ENCODE assay signal across 29 mouse cellular contexts in the genomic region with DNA sequence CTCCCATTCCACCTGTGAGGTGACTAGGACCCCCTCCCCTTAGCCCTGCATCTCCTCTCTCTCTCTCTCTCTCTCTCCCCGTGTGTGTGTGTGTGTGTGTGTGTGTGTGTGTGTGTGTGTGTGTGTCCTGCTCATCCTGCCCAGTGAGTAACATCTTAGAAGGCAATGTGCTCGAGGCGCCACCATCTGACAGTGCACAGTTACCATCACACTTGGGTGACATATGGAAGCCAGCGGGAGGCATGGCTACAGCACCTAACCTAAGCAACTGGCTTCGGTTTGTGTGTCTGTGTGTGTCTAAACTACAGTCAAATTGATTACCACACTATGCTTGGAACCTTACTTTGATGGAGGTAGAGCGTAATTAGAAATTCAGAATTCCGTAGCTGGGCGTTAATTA.
DNase-seq lines count a peak whose midpoint lies in the region; ATAC-seq and TF ChIP-seq lines count a peak whose summit lies in the region.
"Had no signal": no experiment of that assay in that cellular context is flagged by ENCODE, and none has a peak within 500 bp of the region (broad histone marks: within the 10 kb centered on the region; RNA-seq: fewer than 3 reads in every experiment).

No protein-coding gene starts in this region.

- no peak overlapping the region for H3K4me3 ChIP-seq in layer of hippocampus, adult 2 months
- H3K4me3 ChIP-seq: embryonic facial prominence, embryonic 10.5 days; embryonic facial prominence, embryonic 15.5 days; forebrain, embryonic 13.5 days; gastrocnemius, adult 2 months; heart, adult 2 months; heart, embryonic 12.5 days; intestine, embryonic 15.5 days; limb, embryonic 12.5 days; midbrain, embryonic 13.5 days; neural tube, embryonic 15.5 days had no signal

- TF ChIP-seq CTCF in layer of hippocampus, adult 2 months (conservative IDR thresholded peaks at IDR 0.05), result no peak

- ATAC-seq in cerebellum, adult (ENCODE audit: insufficient number of reproducible peaks, low FRiP score, low TSS enrichment), result no peak
- ATAC-seq: forebrain, embryonic 13.5 days; hindbrain, postnatal 0 days; intestine, embryonic 15.5 days; liver, postnatal 0 days; midbrain, embryonic 13.5 days had no signal

- peak overlapping the region; percentile 48; the same call in 1 of the 2 replicates for H3K27ac ChIP-seq in layer of hippocampus, adult 2 months
- H3K27ac ChIP-seq: embryonic facial prominence, embryonic 10.5 days; embryonic facial prominence, embryonic 15.5 days; forebrain, embryonic 13.5 days; gastrocnemius, adult 2 months; heart, adult 2 months; hindbrain, postnatal 0 days; intestine, embryonic 15.5 days; kidney, postnatal 0 days; limb, embryonic 12.5 days; midbrain, embryonic 13.5 days had no signal

- peak; percentile 53 for DNase-seq in cerebellum, adult 11 months
- DNase-seq in layer of hippocampus, adult 2 months (ENCODE audit: low spot score in 2 of 2), result no peak
- no peak for DNase-seq in layer of hippocampus, adult 9-11 months
- peak; percentile 67 to 78 for DNase-seq in cerebellum, adult 18-20 months
- peak; percentile 69 to 82 for DNase-seq in cerebellum, postnatal 25 days
- no peak for DNase-seq in B cell, adult 2 months
- no peak for DNase-seq in kidney, adult 11 months
- DNase-seq: adrenal gland, postnatal 25 days; gastrocnemius, adult 2 months; heart, adult 2 months; heart, postnatal 4 days; kidney, adult 8-10 months; kidney, postnatal 4 days; liver, postnatal 0 days; lung, postnatal 4 days; right cerebral cortex, postnatal 25 days; spleen, adult 18-20 months; thymus, postnatal 25 days had no signal

Comparison
In these comparisons a context has a peak if more than half of its experiments do, and no peak if none do; other contexts are left out.
1. DNase-seq: peak in cerebellum, adult 11 months (single experiment), cerebellum, adult 18-20 months (2 of 2) and cerebellum, postnatal 25 days (2 of 2); none in layer of hippocampus, adult 2 months (0 of 2), layer of hippocampus, adult 9-11 months (single experiment), B cell, adult 2 months (0 of 2) and kidney, adult 11 months (single experiment).